Mouse (Mus musculus): ENCODE results near the gene Scgb2a2.

- TF ChIP-seq EP300 (IDR thresholded peaks at IDR 0.05) = no peak
- no peak for TF ChIP-seq CTCF (IDR thresholded peaks at IDR 0.05)
Measured at GRCm38 (mm10) chr19:9896067-9896466, 48.7 kb downstream of the Scgb2a2 start.

Data from lung, postnatal 0 days (tissue).